Comparison of ENCODE assay signal across 9 mouse cellular contexts in genomic region chr6:21213865-21214672, GRCm38 (mm10). TPM values are rescaled to one million over a fixed set of nuclear protein-coding genes. Genes with fewer than 3 reads are reported as not detected.
A peak's percentile ranks its signal among the peaks of the same experiment; 100 is the strongest.
DNase-seq lines count a peak whose midpoint lies in the region; ATAC-seq and TF ChIP-seq lines count a peak whose summit lies in the region.
"Had no signal": no experiment of that assay in that cellular context is flagged by ENCODE, and none has a peak within 500 bp of the region (broad histone marks: within the 10 kb centered on the region; RNA-seq: fewer than 3 reads in every experiment).

No protein-coding gene starts in this region.

- ATAC-seq in embryonic facial prominence, embryonic 12.5 days (ENCODE audit: insufficient number of reproducible peaks, insufficient read depth, low FRiP score, low TSS enrichment), result peak; percentile 32; the same call in 1 of the 2 replicates
- ATAC-seq in liver, embryonic 15.5 days (ENCODE audit: insufficient read depth), result no peak
- ATAC-seq in erythroid progenitor cell, adult 5-6 weeks (replicated peaks; ENCODE audit: low FRiP score, poor library complexity, severe bottlenecking), result no peak

- no peaks in the 10 kb centered on the region for H3K36me3 ChIP-seq in ES-Bruce4 (ENCODE audit: control insufficient read depth, insufficient read depth, low read length, poor library complexity, severe bottlenecking)
- H3K36me3 ChIP-seq in embryonic facial prominence, embryonic 12.5 days, result no peaks in the 10 kb centered on the region
- H3K36me3 ChIP-seq in liver, embryonic 15.5 days (replicated peaks), result no peaks in the 10 kb centered on the region

- intact Hi-C loops in heart, postnatal 10 days (cut with DNase I), result loop anchor here (1.0 to 10.0 kb wide), 2 partner anchors 375 to 469 kb away; no protein-coding TSS in a partner anchor

- peak; percentile 74 to 79 for DNase-seq in adrenal gland, postnatal 36 days
- peak; percentile 72 to 78 for DNase-seq in heart, postnatal 10 days
- peak; percentile 76 to 81 for DNase-seq in kidney, postnatal 4 days
- DNase-seq in retina, embryonic 14.5 days (ENCODE audit: low spot score), result peak; percentile 91

- H3K27me3 ChIP-seq in ES-Bruce4 (ENCODE audit: control insufficient read depth, insufficient read depth, low read length, poor library complexity, severe bottlenecking), result peaks cover 9% of the 10 kb centered on the region
- peaks cover 24% of the 10 kb centered on the region for H3K27me3 ChIP-seq in embryonic facial prominence, embryonic 12.5 days
- H3K27me3 ChIP-seq in liver, embryonic 15.5 days, result peaks cover 33% of the 10 kb centered on the region

- whole genome bisulfite sequencing in embryonic facial prominence, embryonic 12.5 days, result 1% methylated on average over 29 of the region's 29 CpGs
- 2% methylated on average over 29 of the region's 29 CpGs for WGBS in liver, embryonic 15.5 days (ENCODE audit: insufficient replicate concordance)

- H3K27ac ChIP-seq in ES-Bruce4 (ENCODE audit: insufficient read depth, low read length), result no peak overlapping the region
- no peak overlapping the region for H3K27ac ChIP-seq in embryonic facial prominence, embryonic 12.5 days
- H3K27ac ChIP-seq in liver, embryonic 15.5 days (replicated peaks), result no peak overlapping the region
- H3K27ac ChIP-seq: macrophage had no signal

- peak overlapping the region; percentile 56 for H3K4me3 ChIP-seq in ES-Bruce4 (ENCODE audit: low read depth, low read length)
- peak overlapping the region; percentile 62 for H3K4me3 ChIP-seq in embryonic facial prominence, embryonic 12.5 days
- peak overlapping the region; percentile 44 for H3K4me3 ChIP-seq in liver, embryonic 15.5 days (replicated peaks)

- no peak overlapping the region for H3K9ac ChIP-seq in ES-Bruce4 (ENCODE audit: low read depth, poor library complexity, severe bottlenecking)
- peak overlapping the region; percentile 61 for H3K9ac ChIP-seq in embryonic facial prominence, embryonic 12.5 days
- no peak overlapping the region for H3K9ac ChIP-seq in liver, embryonic 15.5 days

- no peaks in the 10 kb centered on the region for H3K4me1 ChIP-seq in ES-Bruce4 (ENCODE audit: control insufficient read depth, insufficient read depth, low read length)
- no peaks in the 10 kb centered on the region for H3K4me1 ChIP-seq in embryonic facial prominence, embryonic 12.5 days
- no peaks in the 10 kb centered on the region for H3K4me1 ChIP-seq in liver, embryonic 15.5 days (replicated peaks)

- no peaks in the 10 kb centered on the region for H3K9me3 ChIP-seq in ES-Bruce4 (replicated peaks; ENCODE audit: control insufficient read depth, insufficient read depth, low read length, poor library complexity, severe bottlenecking)
- H3K9me3 ChIP-seq in embryonic facial prominence, embryonic 12.5 days, result no peaks in the 10 kb centered on the region
- no peaks in the 10 kb centered on the region for H3K9me3 ChIP-seq in liver, embryonic 15.5 days (replicated peaks)

- H3K4me2 ChIP-seq in embryonic facial prominence, embryonic 12.5 days (replicated peaks), result peak overlapping the region; percentile 97
- peak overlapping the region; percentile 63 for H3K4me2 ChIP-seq in liver, embryonic 15.5 days

- no peak for TF ChIP-seq POLR2A in ES-Bruce4 (IDR thresholded peaks at IDR 0.05; ENCODE audit: insufficient read depth, low read length)

- no peak for TF ChIP-seq EP300 in ES-Bruce4 (IDR thresholded peaks at IDR 0.05; ENCODE audit: insufficient read depth, low read depth, low read length)

- TF ChIP-seq CTCF in ES-Bruce4 (IDR thresholded peaks at IDR 0.05; ENCODE audit: low read depth, low read length), result no peak

RNA-seq across cellular contexts. Expression of gene Kcnd2, which starts 1.2 kb away (rescaled TPM):
- polyA plus RNA-seq in ES-Bruce4 (2011; ENCODE audit: insufficient read depth, insufficient read length, low read depth, missing spikeins), result not detected in 2 replicates
- total RNA-seq in adrenal gland, postnatal 36 days (2021), result 1 to 10 TPM; 3.1 to 3.2 TPM
- 1.1 and 1.3 TPM in 2 replicates for polyA plus RNA-seq in embryonic facial prominence, embryonic 12.5 days (2016; fragmentation: Nextera tagmentation; extraction: Ambion mirVana)
- 1 to 10 TPM; 6.4 TPM for total RNA-seq in heart, postnatal 10 days (2021)
- 0.02 and 0.03 TPM in 2 replicates for polyA plus RNA-seq in liver, embryonic 15.5 days (2015; fragmentation: Nextera tagmentation; extraction: Ambion mirVana)
- not detected in 2 replicates for total RNA-seq in erythroid progenitor cell, adult 5-6 weeks (2015; ENCODE audit: low replicate concordance)
- not detected in 2 replicates for total RNA-seq in erythroid progenitor cell, adult 5-6 weeks (2017; ENCODE audit: low replicate concordance)
- polyA plus RNA-seq: macrophage had no signal

Comparison
In these comparisons a context has a peak if more than half of its experiments do, and no peak if none do; other contexts are left out.
1. RNA of gene Kcnd2, which starts 1.2 kb away (total RNA-seq): 6.4 TPM in heart, postnatal 10 days and 3.1 to 3.2 TPM in adrenal gland, postnatal 36 days; not detected in erythroid progenitor cell, adult 5-6 weeks; every median in the first group is over 4 times any median in the second.
2. Peak in every context shown above with its lines, with median percentiles within 50 percentile points of each other: H3K4me3 ChIP-seq and DNase-seq.